Mouse (Mus musculus) Patski (cell line): ENCODE measurements at regions not wholly inside any gene's neighbourhood (a gene's known extent, or its start where the extent isn't known, plus 50 kb on each side); places are given as distances from the start of the nearest gene placed in this dataset.
"Not testable (repeated sequence)": the region's sequence is repeated elsewhere in the genome, so short reads cannot be mapped to it uniquely, and the experiment has no call there.

Experiments
- ATAC-seq: fragments of 100-300 bp; one replicate; pipeline ENCODE4 v1.8.0; 2021
- CTCF ChIA-PET: fragments of 350-600 bp; sonication (Branson Sonifier 250); formaldehyde crosslinking; loops from one replicate; lab custom pipeline; 2022; ENCODE audit warnings: inconsistent platforms; lab: Charles Lee
- POLR2A ChIA-PET: fragments of 350-600 bp; sonication (Branson Sonifier 250); formaldehyde crosslinking; loops from one replicate; lab custom pipeline; 2022; ENCODE audit warnings: antibody characterized with exemption, inconsistent platforms; lab: Charles Lee
- DNase-seq: peaks from one replicate; pipeline ENCODE4 v3.0.0-alpha.2; 2011; ENCODE audit warnings: low read depth, low spot score
- H3K27me3 ChIP-seq: fragments of 371-371 bp; one replicate; pipeline ENCODE4 v1.5.1; 2021
- in situ Hi-C: fragments of 300-500 bp; cut with MboI; formaldehyde crosslinking; loops from 3 replicates; pipeline ENCODE4 v1.11.1; 2018; ENCODE audit warnings: low pct_unique_long_range_greater_than_20kb, mixed read lengths

- POLR2A ChIA-PET, CTCF ChIA-PET, H3K27me3 ChIP-seq, ATAC-seq, in situ Hi-C loops: not testable (repeated sequence)
- DNase-seq: peak; percentile 73
Observed at GRCm38 (mm10) chrY:4072666-4073065, 301.2 kb downstream of the Gm3376 start.

GRCm38 (mm10) chrY:4073566-4073965 is 302.1 kb downstream of the Gm3376 start:
- DNase-seq, CTCF ChIA-PET, POLR2A ChIA-PET: not testable (repeated sequence)

More at GRCm38 (mm10) chrY:4073566-4073965, 302.1 kb downstream of the Gm3376 start:
- ATAC-seq, H3K27me3 ChIP-seq, in situ Hi-C loops: not testable (repeated sequence)
